Mouse (Mus musculus): ENCODE results near the gene Gosr1.
"Not testable (repeated sequence)": the region's sequence is repeated elsewhere in the genome, so short reads cannot be mapped to it uniquely, and the experiment has no call there.

The Gosr1 gene

DNA sequence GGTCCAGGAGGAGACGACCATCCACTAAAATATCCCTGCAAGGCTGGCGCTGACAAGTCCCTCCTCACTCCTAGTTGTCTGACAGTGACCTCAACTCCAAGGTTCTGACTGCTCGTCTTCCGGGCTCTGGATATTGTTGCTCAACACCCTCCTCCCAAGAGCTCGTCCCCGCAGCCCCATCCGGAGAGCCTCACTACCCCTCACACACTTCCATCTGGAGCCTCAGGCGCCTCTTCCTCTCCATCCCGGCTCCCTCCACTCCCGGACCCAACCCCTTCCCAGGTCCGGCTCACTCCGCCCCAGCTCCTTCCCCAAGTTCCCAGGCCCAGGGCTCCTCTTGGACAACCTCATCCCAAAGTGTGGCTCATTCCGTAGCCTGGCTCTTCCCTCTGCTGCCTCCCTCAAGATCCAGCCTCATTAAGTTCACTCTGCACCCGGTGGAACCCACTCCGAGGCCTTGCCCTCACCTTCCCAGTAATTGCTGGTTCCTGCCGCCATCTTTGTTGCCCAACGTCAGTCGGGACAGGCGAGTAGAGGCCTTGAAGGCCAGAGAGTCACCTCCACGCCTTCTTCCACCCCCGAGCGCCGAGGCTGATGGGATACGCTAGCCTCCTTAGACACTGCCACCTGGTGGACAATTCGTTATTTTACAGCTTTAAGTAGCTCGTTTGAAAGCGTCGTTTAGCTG, at the start of gene Gosr1:
TSS of gene Gosr1 (minus strand) at position 527 of the 688 bp plus-strand sequence.
- DNase-seq (ENCODE audit: inconsistent ontology term) = peak; percentile 92

DNA sequence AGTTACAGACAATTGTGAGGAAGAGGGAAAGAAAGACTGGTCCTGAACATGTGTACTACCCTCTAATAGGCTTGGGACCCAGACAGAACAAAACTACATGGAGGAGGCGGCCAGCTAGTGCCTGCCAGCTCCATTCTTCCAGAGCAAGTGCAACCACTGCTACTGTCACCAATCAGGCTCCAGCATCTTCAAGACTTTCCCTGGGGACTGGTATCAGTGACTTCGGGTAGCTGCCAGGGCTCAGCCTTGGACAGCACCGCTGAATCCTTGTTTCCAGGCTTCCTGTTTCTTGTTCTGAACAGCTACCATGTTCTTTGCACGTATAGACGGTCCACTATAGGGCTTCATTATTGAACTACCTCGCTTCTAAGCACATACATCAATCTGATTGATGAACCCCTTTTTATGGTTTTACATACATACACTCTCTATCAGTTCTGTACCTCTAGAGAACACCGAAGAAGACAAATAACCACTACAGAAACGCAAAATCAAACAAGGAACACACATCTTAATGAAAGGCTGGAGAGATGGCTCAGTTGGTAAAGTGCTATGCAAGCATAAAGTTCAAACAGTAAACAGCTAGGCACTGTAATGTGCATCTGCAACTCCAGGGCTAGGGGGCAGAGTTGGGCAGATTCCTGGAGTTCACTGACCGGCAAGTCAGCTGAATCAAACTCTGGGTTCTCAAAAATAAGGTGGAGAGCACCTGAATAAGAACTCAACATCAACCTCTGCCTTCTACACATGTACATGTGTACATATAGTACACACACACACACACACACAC, 47.5 kb upstream of the Gosr1 start:
- no peak for DNase-seq (ENCODE audit: inconsistent ontology term)

GRCm38 (mm10) chr11:76809450-76809849, 46.1 kb upstream of the Gosr1 start:
- no peak for DNase-seq (ENCODE audit: inconsistent ontology term)

GRCm38 (mm10) chr11:76808550-76808949, 45.2 kb upstream of the Gosr1 start:
- no peak for DNase-seq (ENCODE audit: inconsistent ontology term)

- no peak for DNase-seq (ENCODE audit: inconsistent ontology term)
These were observed 43.8 kb upstream of the Gosr1 start for GRCm38 (mm10) chr11:76807007-76807679.

DNA sequence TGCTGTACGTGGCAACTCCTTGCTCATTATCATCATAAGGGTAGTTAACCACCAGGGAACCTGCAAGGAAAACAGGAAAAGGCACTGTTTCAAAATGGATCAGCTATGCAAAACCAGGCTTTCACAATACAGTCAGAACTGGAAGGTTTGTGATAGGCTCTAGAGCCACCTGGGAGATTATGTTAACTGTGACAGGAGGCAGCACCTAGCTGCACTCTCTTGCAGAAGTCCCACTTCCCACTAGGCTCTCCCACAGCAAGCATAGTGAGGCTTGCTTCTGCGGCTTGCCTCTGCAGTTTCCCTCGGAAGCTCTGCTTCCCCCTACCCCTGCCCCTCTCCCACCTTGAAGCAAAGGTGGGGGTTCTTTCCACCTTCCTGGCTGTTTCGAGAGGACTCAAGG, 42.6 kb upstream of the Gosr1 start:
- no peak for DNase-seq (ENCODE audit: inconsistent ontology term)

GRCm38 (mm10) chr11:76805072-76805471, 41.7 kb upstream of the Gosr1 start:
- DNase-seq (ENCODE audit: inconsistent ontology term) = not testable (repeated sequence)

DNA sequence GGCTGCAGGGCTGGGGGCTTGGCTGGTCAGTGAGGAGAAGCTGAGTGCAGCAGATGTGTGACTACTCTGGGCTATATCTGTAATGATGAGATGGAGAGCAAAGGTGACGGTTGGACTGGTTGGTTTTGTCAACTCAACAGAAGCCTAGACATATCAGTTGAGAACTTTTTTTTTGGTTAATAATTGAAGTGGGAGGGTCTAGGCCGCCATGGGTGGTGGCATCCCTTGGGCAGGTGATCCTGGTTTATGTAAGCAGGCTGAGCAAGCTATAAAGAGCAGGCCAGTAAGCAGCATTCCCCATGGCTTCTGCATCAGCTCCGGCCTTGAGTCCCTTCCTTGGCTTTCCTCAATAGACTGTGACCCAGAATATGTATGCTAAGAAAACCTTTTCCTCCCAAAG, 39.9 kb upstream of the Gosr1 start:
- DNase-seq (ENCODE audit: inconsistent ontology term) = no peak

DNA sequence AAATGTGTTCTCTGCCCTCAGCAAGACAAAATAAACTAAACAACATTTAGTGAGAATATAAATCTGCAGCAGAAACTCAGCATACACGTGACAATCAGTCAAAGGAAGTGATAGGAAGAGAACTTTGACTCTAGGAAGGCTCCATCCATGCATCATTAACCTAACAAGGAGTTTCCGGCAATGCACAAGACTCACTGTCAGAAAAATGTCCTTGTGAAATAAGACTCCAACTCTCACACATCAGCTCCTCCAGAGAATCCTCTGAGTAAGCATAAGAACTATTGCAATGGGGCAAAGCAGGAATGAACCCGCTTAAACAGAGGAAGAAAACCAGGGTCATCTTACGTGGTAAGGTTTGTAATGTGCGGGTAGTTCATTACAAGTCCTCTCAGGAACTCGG, 33.9 kb upstream of the Gosr1 start:
- no peak for DNase-seq (ENCODE audit: inconsistent ontology term)

DNA sequence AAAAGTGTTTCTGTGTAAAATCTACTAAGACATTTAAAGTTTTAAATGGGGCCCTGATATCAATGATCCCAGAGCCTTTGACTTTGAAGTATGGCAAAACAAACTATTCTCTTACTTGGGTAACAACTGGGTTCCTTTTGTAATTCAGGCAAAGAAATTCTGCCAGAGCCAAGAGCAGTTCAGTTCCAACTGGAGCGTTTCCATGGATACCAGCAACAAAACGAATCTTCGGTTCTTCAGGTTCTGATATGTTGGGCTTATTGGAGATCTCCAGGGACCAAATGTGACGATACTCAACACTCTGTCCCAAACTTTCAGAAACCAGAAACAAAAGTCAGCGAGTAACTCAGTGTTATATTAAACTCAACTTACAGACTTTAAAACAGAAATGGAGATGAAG, 31.9 kb upstream of the Gosr1 start:
- no peak for DNase-seq (ENCODE audit: inconsistent ontology term)

DNA sequence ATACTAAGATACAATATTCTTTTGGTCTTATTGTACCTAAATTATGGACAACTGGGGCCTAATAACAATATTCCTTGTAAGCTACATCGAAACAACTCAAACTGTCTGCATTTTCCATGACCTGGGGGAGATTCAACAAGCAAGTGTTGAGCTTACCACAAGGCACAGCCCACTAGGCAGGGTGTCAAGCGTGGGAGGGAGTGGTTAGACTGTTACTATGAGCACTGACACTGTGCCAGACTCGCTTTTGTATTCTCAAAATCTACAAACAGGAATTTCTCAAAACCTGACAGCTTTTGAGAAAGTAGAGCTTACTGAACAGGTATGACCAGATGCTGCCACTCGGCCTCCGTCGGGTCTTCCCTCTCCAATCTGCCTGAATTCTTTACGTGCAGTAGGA, 28.0 kb upstream of the Gosr1 start:
- DNase-seq (ENCODE audit: inconsistent ontology term) = no peak

DNA sequence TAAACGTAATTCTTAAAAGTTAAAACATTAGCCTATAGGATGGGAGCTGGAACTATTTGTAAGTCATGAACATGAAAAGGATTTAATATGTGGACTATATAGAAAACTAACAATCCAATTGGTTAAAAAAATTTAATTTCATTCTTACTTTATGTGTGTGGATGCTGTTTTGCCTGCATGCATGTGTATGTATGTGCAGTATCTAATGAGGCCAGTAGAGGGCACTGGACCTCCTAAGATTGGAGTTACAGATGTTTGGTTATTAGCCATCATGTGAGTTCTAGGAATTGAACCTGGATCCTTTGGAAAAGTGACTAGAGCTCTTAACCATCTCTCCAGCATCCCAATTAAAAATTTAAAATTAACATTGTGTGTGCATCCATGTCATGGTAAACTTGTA, 25.9 kb upstream of the Gosr1 start:
- DNase-seq (ENCODE audit: inconsistent ontology term) = peak; percentile 26

DNA sequence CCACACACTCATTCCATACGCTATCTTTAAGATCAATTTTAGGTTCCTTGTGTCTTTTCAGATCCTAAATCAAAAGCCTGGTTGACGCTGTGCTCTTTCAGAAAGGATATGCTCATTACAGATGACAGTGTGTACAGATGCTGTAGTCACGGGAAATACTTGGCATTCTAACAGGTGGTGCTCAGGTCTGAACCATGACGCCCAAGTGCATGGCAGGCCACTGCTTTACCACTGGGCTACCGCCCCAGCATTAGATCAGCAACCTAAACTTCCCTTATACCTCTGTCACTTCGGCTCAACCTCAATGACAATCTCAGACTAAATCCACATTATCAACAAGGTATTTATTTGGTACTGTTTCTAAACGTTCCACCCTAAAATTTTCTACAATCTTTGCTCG, 12.2 kb upstream of the Gosr1 start:
- no peak for DNase-seq (ENCODE audit: inconsistent ontology term)

GRCm38 (mm10) chr11:76773811-76774210, 10.4 kb upstream of the Gosr1 start:
- peak; percentile 11 for DNase-seq (ENCODE audit: inconsistent ontology term)

GRCm38 (mm10) chr11:76770566-76770965, 7.2 kb upstream of the Gosr1 start:
- no peak for DNase-seq (ENCODE audit: inconsistent ontology term)

GRCm38 (mm10) chr11:76763741-76764122, 353 bp upstream of the Gosr1 start:
- DNase-seq (ENCODE audit: inconsistent ontology term) = no peak

GRCm38 (mm10) chr11:76752276-76752675, 11.1 kb downstream of the Gosr1 start:
- no peak for DNase-seq (ENCODE audit: inconsistent ontology term)

- DNase-seq (ENCODE audit: inconsistent ontology term) = no peak
These were observed 14.6 kb downstream of the Gosr1 start for GRCm38 (mm10) chr11:76748819-76749218.

GRCm38 (mm10) chr11:76745921-76746320, 17.5 kb downstream of the Gosr1 start:
- no peak for DNase-seq (ENCODE audit: inconsistent ontology term)

GRCm38 (mm10) chr11:76744550-76744949, 18.8 kb downstream of the Gosr1 start:
- no peak for DNase-seq (ENCODE audit: inconsistent ontology term)

GRCm38 (mm10) chr11:76742511-76742910, 20.9 kb downstream of the Gosr1 start:
- DNase-seq (ENCODE audit: inconsistent ontology term) = no peak

DNA sequence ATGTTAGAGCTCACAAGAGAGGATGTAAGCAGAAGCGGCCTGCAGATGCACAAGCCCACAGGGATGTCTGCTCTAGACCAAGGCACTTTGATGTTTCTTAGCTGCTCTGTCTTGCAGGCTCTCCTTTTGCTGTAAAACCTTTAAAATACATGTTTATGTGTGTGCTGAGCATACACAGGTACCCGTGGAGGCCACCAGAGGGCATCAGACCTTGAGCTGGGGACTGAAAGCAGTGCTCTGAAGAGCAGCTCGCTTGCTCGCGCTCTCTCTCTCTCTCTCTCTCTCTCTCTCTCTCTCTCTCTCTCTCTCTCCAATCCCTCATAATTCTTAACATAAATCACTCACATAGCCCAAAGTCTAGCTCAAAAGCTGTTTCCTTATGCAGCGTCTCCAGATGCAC, 24.3 kb downstream of the Gosr1 start:
- DNase-seq (ENCODE audit: inconsistent ontology term) = no peak

Data from Muller cell, postnatal 12 days (primary cell).